Mouse (Mus musculus) layer of hippocampus, adult 9-10 months (tissue): ENCODE measurements around the gene Fam122b.

Experiments
- DNase-seq: peaks from one replicate; pipeline ENCODE4 v3.0.0; 2022; ENCODE audit warnings: low spot score

Gene Fam122b

GRCm38 (mm10) chrX:53197681-53198080 lies 71.9 kb downstream of the Fam122b start:
- no peak for DNase-seq

DNA sequence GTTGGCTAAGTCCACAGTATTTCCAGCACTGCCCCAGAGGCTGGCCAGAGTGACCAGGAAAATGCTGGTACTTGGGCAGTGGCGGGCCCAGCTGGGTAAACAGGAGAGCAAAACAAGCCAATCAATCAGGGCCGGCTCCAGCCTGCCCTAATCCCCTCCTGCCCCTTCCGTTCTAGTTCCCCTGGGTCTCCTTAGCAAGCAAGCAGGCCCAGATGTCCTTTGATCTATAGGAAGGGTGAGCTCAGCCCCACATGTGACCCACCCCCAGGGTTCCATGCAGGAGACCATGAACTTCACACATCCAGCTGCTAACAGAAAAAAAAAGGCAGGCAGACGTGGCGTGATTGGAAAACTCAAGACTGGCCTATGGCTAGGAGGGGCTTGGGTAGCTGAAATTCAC lies 73.2 kb downstream of the Fam122b start:
- DNase-seq, result no peak
